Mouse (Mus musculus): ENCODE results near the gene Fa2h.

DNA sequence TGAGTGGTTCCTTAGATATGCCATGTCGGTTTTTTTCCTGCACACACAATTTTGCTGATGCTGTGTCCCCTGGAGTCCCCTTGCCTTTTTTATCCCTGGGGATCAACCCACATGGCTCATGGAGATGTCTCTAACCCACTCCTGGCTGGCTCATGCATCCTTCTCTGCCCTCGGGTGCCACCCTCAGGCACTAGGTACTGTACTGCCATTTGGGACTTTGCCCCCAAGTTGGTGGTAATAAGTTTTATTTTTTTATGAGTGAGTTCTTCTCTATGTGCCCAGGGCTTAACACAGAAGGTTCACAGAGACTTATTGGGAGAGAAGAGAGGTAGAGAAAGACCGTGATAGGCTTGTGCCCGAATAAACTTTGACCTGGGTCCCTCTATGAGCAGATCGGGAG lies 41.3 kb downstream of the Fa2h start:
- no peak for TF ChIP-seq FLI1 (IDR thresholded peaks at IDR 0.05; ENCODE audit: low read length)
- TF ChIP-seq GATA1 (IDR thresholded peaks at IDR 0.05; ENCODE audit: borderline replicate concordance, low read length), result no peak

Measured in megakaryocyte, embryonic 14.5 days (primary cell).